Mouse (Mus musculus) cerebellum, postnatal 36 days (tissue): ENCODE measurements around the gene Anapc5.

ENCODE experiments used
- DNase-seq, 2 experiments: peaks; one replicate each; pipeline ENCODE4 v3.0.0; 2021 to 2022; ENCODE audit warnings: mixed read lengths in 2 of 2

The Anapc5 gene

GRCm38 (mm10) chr5:122820777-122821523 lies at the start of gene Anapc5:
Anapc5 (minus strand) TSS chr5:122821339.
- DNase-seq = peak; percentile 89 to 90

- DNase-seq = no peak
These were observed 41.9 kb upstream of the Anapc5 start for GRCm38 (mm10) chr5:122863053-122863452.

- DNase-seq = no peak
These were observed 34.7 kb upstream of the Anapc5 start for GRCm38 (mm10) chr5:122855858-122856257.

- DNase-seq = no peak
These were observed 31.5 kb upstream of the Anapc5 start for GRCm38 (mm10) chr5:122852611-122853010.

- DNase-seq = peak in 1 of 2 experiments; percentile 34
These were observed 29.3 kb upstream of the Anapc5 start for GRCm38 (mm10) chr5:122850319-122851002.

GRCm38 (mm10) chr5:122849521-122850318 lies 28.6 kb upstream of the Anapc5 start, which contains the start of gene Rnf34:
Rnf34 (plus strand) TSS chr5:122850048.
- peak; percentile 94 to 97 for DNase-seq

GRCm38 (mm10) chr5:122843799-122844198 lies 22.7 kb upstream of the Anapc5 start:
- DNase-seq = no peak

- DNase-seq = no peak
These were observed 20.0 kb upstream of the Anapc5 start for GRCm38 (mm10) chr5:122841126-122841525.

GRCm38 (mm10) chr5:122832996-122833395 lies 11.9 kb upstream of the Anapc5 start:
- DNase-seq = no peak

GRCm38 (mm10) chr5:122832536-122832935 lies 11.4 kb upstream of the Anapc5 start:
- no peak for DNase-seq

GRCm38 (mm10) chr5:122825099-122825498 lies 4.0 kb upstream of the Anapc5 start:
- DNase-seq = no peak

- DNase-seq = no peak
These were observed 3.3 kb upstream of the Anapc5 start for GRCm38 (mm10) chr5:122824450-122824849.

- no peak for DNase-seq
These were observed 2.8 kb upstream of the Anapc5 start for GRCm38 (mm10) chr5:122823976-122824375.

- no peak for DNase-seq
These were observed 1.3 kb upstream of the Anapc5 start for GRCm38 (mm10) chr5:122822441-122822840.

- DNase-seq = no peak
These were observed 366 bp upstream of the Anapc5 start for GRCm38 (mm10) chr5:122821524-122821885.

- DNase-seq = no peak
These were observed 8.4 kb downstream of the Anapc5 start for GRCm38 (mm10) chr5:122812699-122813098.

- peak; percentile 73 to 76 for DNase-seq
These were observed 9.6 kb downstream of the Anapc5 start for GRCm38 (mm10) chr5:122811364-122812079.

GRCm38 (mm10) chr5:122805503-122805902 lies 15.6 kb downstream of the Anapc5 start:
- DNase-seq = no peak

GRCm38 (mm10) chr5:122802706-122803105 lies 18.4 kb downstream of the Anapc5 start:
- no peak for DNase-seq

- DNase-seq = no peak
These were observed 19.5 kb downstream of the Anapc5 start for GRCm38 (mm10) chr5:122801684-122802083.

- peak; percentile 75 for DNase-seq
These were observed 20.7 kb downstream of the Anapc5 start for GRCm38 (mm10) chr5:122800345-122801010.
